Mouse (Mus musculus): ENCODE data around the gene Tut7. TPM values are rescaled to one million over a fixed set of nuclear protein-coding genes. Genes with fewer than 3 reads are reported as not detected.
"Not testable (repeated sequence)": the region's sequence is repeated elsewhere in the genome, so short reads cannot be mapped to it uniquely, and the experiment has no call there.

Gene Tut7
- polyA plus RNA-seq, 1 experiment from 2014 or later: 48.9 TPM

GRCm38 (mm10) chr13:59842226-59843210, 19.6 kb upstream of the Tut7 start:
- H3K36me3 ChIP-seq: no peaks in the 10 kb centered on the region
- 37% methylated on average over 16 of the region's 16 CpGs for WGBS
- H3K9ac ChIP-seq: no peak overlapping the region; the same call in 1 of the 2 replicates
- ATAC-seq (replicated peaks; ENCODE audit: low FRiP score): peak; percentile 42; the same call in 1 of the 2 replicates
- no peaks in the 10 kb centered on the region for H3K27me3 ChIP-seq
- H3K27ac ChIP-seq: no peak overlapping the region
- H3K4me3 ChIP-seq (replicated peaks): no peak overlapping the region
- H3K4me2 ChIP-seq: peak overlapping the region; percentile 33; the same call in 1 of the 2 replicates
- H3K4me1 ChIP-seq: no peaks in the 10 kb centered on the region
- no peaks in the 10 kb centered on the region for H3K9me3 ChIP-seq (replicated peaks)

- not testable (repeated sequence) for H3K9ac ChIP-seq; H3K27ac ChIP-seq; H3K4me2 ChIP-seq; H3K9me3 ChIP-seq (replicated peaks); H3K36me3 ChIP-seq; H3K27me3 ChIP-seq; H3K4me3 ChIP-seq (replicated peaks); H3K4me1 ChIP-seq
- WGBS: 90% methylated on average over 14 of the region's 14 CpGs
- peak; percentile 41; the same call in 1 of the 2 replicates for ATAC-seq (replicated peaks; ENCODE audit: low FRiP score)
Observed at GRCm38 (mm10) chr13:59841761-59842160, 18.8 kb upstream of the Tut7 start.

GRCm38 (mm10) chr13:59840429-59841169, 17.7 kb upstream of the Tut7 start:
- H3K36me3 ChIP-seq: no peaks in the 10 kb centered on the region
- ATAC-seq (replicated peaks; ENCODE audit: low FRiP score): no peak
- H3K4me3 ChIP-seq (replicated peaks): no peak overlapping the region
- 75% methylated on average over 11 of the region's 11 CpGs for WGBS
- no peaks in the 10 kb centered on the region for H3K9me3 ChIP-seq (replicated peaks)
- no peaks in the 10 kb centered on the region for H3K27me3 ChIP-seq
- no peak overlapping the region for H3K4me2 ChIP-seq
- no peak overlapping the region for H3K9ac ChIP-seq
- H3K4me1 ChIP-seq: 0 out of 2 replicates have a peak, but pooled peaks cover 4% of the 10 kb centered on the region
- no peak overlapping the region for H3K27ac ChIP-seq

- Histone ChIP-seq H3K4me2 (no peak overlapping the region), H3K36me3 (no peaks in the 10 kb centered on the region), H3K4me1 (peaks cover 14% of the 10 kb centered on the region; the same call in 1 of the 2 replicates), H3K9me3 (replicated peaks) (no peaks in the 10 kb centered on the region), H3K4me3 (replicated peaks) (no peak overlapping the region), H3K9ac (no peak overlapping the region), H3K27ac (no peak overlapping the region), H3K27me3 (no peaks in the 10 kb centered on the region)
- no peak for ATAC-seq (replicated peaks; ENCODE audit: low FRiP score)
- 94% methylated on average over 9 of the region's 9 CpGs for WGBS
Observed at GRCm38 (mm10) chr13:59839356-59839755, 16.4 kb upstream of the Tut7 start.

- Histone ChIP-seq H3K4me3 (replicated peaks) (no peak overlapping the region), H3K36me3 (no peaks in the 10 kb centered on the region)
- WGBS: 91% methylated on average over 3 of the region's 3 CpGs
Observed at GRCm38 (mm10) chr13:59838464-59838863, 15.5 kb upstream of the Tut7 start.

GRCm38 (mm10) chr13:59836811-59837210, 13.9 kb upstream of the Tut7 start:
- no peaks in the 10 kb centered on the region for H3K36me3 ChIP-seq
- WGBS: 79% methylated on average over 3 of the region's 3 CpGs
- ATAC-seq (replicated peaks; ENCODE audit: low FRiP score): no peak
- H3K27ac ChIP-seq: no peak overlapping the region
- H3K9me3 ChIP-seq (replicated peaks): no peaks in the 10 kb centered on the region
- no peak overlapping the region for H3K4me2 ChIP-seq
- H3K9ac ChIP-seq: no peak overlapping the region
- no peak overlapping the region for H3K4me3 ChIP-seq (replicated peaks)
- peaks cover 14% of the 10 kb centered on the region; the same call in 1 of the 2 replicates for H3K4me1 ChIP-seq
- H3K27me3 ChIP-seq: no peaks in the 10 kb centered on the region

More at GRCm38 (mm10) chr13:59838464-59838863, 15.5 kb upstream of the Tut7 start:
- H3K27me3 ChIP-seq: no peaks in the 10 kb centered on the region
- no peak overlapping the region for H3K4me2 ChIP-seq
- H3K27ac ChIP-seq: no peak overlapping the region
- H3K9me3 ChIP-seq (replicated peaks): no peaks in the 10 kb centered on the region
- H3K4me1 ChIP-seq: peaks cover 14% of the 10 kb centered on the region; the same call in 1 of the 2 replicates
- no peak for ATAC-seq (replicated peaks; ENCODE audit: low FRiP score)
- H3K9ac ChIP-seq: no peak overlapping the region

- H3K4me3 ChIP-seq (replicated peaks): no peak overlapping the region
- H3K27me3 ChIP-seq: no peaks in the 10 kb centered on the region
- peaks cover 14% of the 10 kb centered on the region; the same call in 1 of the 2 replicates for H3K4me1 ChIP-seq
- peak overlapping the region; percentile 22 for H3K4me2 ChIP-seq
- WGBS: 66% methylated on average over 14 of the region's 14 CpGs
- no peaks in the 10 kb centered on the region for H3K9me3 ChIP-seq (replicated peaks)
- H3K27ac ChIP-seq: peak overlapping the region; percentile 18; the same call in 1 of the 2 replicates
- no peaks in the 10 kb centered on the region for H3K36me3 ChIP-seq
- ATAC-seq (replicated peaks; ENCODE audit: low FRiP score): no peak
- H3K9ac ChIP-seq: no peak overlapping the region
Observed at GRCm38 (mm10) chr13:59836101-59836798, 13.3 kb upstream of the Tut7 start.

- Histone ChIP-seq H3K9me3 (replicated peaks) (no peaks in the 10 kb centered on the region), H3K27ac (peak overlapping the region; percentile 66), H3K4me1 (peaks cover 14% of the 10 kb centered on the region; the same call in 1 of the 2 replicates), H3K9ac (no peak overlapping the region), H3K4me2 (no peak overlapping the region), H3K36me3 (no peaks in the 10 kb centered on the region), H3K27me3 (no peaks in the 10 kb centered on the region), H3K4me3 (replicated peaks) (no peak overlapping the region)
- ATAC-seq (replicated peaks; ENCODE audit: low FRiP score): peak; percentile 61
- WGBS: 40% methylated on average over 4 of the region's 4 CpGs
Observed at GRCm38 (mm10) chr13:59834786-59835452, 12.0 kb upstream of the Tut7 start.

GRCm38 (mm10) chr13:59832871-59833270, 9.9 kb upstream of the Tut7 start:
- Histone ChIP-seq H3K4me2 (no peak overlapping the region), H3K27ac (no peak overlapping the region), H3K4me3 (replicated peaks) (no peak overlapping the region), H3K27me3 (no peaks in the 10 kb centered on the region), H3K9me3 (replicated peaks) (no peaks in the 10 kb centered on the region), H3K36me3 (no peaks in the 10 kb centered on the region), H3K4me1 (peaks cover 14% of the 10 kb centered on the region; the same call in 1 of the 2 replicates), H3K9ac (no peak overlapping the region)
- WGBS: 85% methylated on average over 7 of the region's 7 CpGs
- ATAC-seq (replicated peaks; ENCODE audit: low FRiP score): no peak

- ATAC-seq (replicated peaks; ENCODE audit: low FRiP score): no peak
Observed at GRCm38 (mm10) chr13:59832454-59832853, 9.5 kb upstream of the Tut7 start.

GRCm38 (mm10) chr13:59825966-59826365, 3.0 kb upstream of the Tut7 start:
- H3K4me1 ChIP-seq: peaks cover 10% of the 10 kb centered on the region
- no peak overlapping the region for H3K9ac ChIP-seq
- no peak for ATAC-seq (replicated peaks; ENCODE audit: low FRiP score)
- no peaks in the 10 kb centered on the region for H3K27me3 ChIP-seq
- H3K36me3 ChIP-seq: peaks cover 5% of the 10 kb centered on the region; the same call in 1 of the 2 replicates
- no peak overlapping the region for H3K4me2 ChIP-seq
- H3K4me3 ChIP-seq (replicated peaks): no peak overlapping the region
- no peak overlapping the region for H3K27ac ChIP-seq
- no peaks in the 10 kb centered on the region for H3K9me3 ChIP-seq (replicated peaks)

More at GRCm38 (mm10) chr13:59832454-59832853, 9.5 kb upstream of the Tut7 start:
- Histone ChIP-seq H3K4me2 (no peak overlapping the region), H3K36me3 (no peaks in the 10 kb centered on the region), H3K4me3 (replicated peaks) (no peak overlapping the region), H3K27ac (no peak overlapping the region), H3K27me3 (no peaks in the 10 kb centered on the region), H3K9me3 (replicated peaks) (no peaks in the 10 kb centered on the region), H3K4me1 (peaks cover 14% of the 10 kb centered on the region; the same call in 1 of the 2 replicates), H3K9ac (no peak overlapping the region)
- WGBS: 60% methylated on average over 7 of the region's 7 CpGs
